Mouse (Mus musculus): ENCODE measurements at regions not wholly inside any gene's neighbourhood (a gene's known extent, or its start where the extent isn't known, plus 50 kb on each side); places are given as distances from the start of the nearest gene placed in this dataset.
"Not testable (repeated sequence)": the region's sequence is repeated elsewhere in the genome, so short reads cannot be mapped to it uniquely, and the experiment has no call there.

GRCm38 (mm10) chr16:61484315-61484714 lies 879.0 kb upstream of the Epha6 start:
- DNase-seq = peak; percentile 2

GRCm38 (mm10) chr16:61441881-61442280 lies 836.5 kb upstream of the Epha6 start:
- DNase-seq = no peak

GRCm38 (mm10) chr16:61401261-61401660 lies 795.9 kb upstream of the Epha6 start:
- DNase-seq = no peak

GRCm38 (mm10) chr16:61381979-61382378 lies 776.6 kb upstream of the Epha6 start:
- DNase-seq = no peak

- DNase-seq = not testable (repeated sequence)
Observed at GRCm38 (mm10) chr16:61376937-61377336, 771.6 kb upstream of the Epha6 start.
